Mouse (Mus musculus): ENCODE measurements around the gene Cyth1.

GRCm38 (mm10) chr11:118211749-118212635 is 36.4 kb downstream of the Cyth1 start:
- TF ChIP-seq POLR2A (IDR thresholded peaks at IDR 0.05; ENCODE audit: insufficient read depth, low read depth, low read length) (peak; percentile 32; the same call in 1 of the 2 replicates), CTCF (IDR thresholded peaks at IDR 0.05) (no peak)
